10 mouse cellular contexts compared by ENCODE assay signal in genomic region chr9:66322010-66322931, GRCm38 (mm10). TPM values are rescaled to one million over a fixed set of nuclear protein-coding genes. Genes with fewer than 3 reads are reported as not detected.
A peak's percentile ranks its signal among the peaks of the same experiment; 100 is the strongest.
DNase-seq lines count a peak whose midpoint lies in the region; ATAC-seq and TF ChIP-seq lines count a peak whose summit lies in the region.
"Had no signal": no experiment of that assay in that cellular context is flagged by ENCODE, and none has a peak within 500 bp of the region (broad histone marks: within the 10 kb centered on the region; RNA-seq: fewer than 3 reads in every experiment).

No protein-coding gene starts in this region.

- no peak overlapping the region for H3K27ac ChIP-seq in midbrain, postnatal 0 days (ENCODE audit: low read depth, low read length)
- H3K27ac ChIP-seq in midbrain, embryonic 13.5 days = no peak overlapping the region
- no peak overlapping the region for H3K27ac ChIP-seq in midbrain, embryonic 11.5 days (ENCODE audit: low read depth, low read length)
- H3K27ac ChIP-seq: hindbrain, embryonic 15.5 days; liver, embryonic 13.5 days had no signal

- H3K9me3 ChIP-seq in midbrain, postnatal 0 days (ENCODE audit: low read length) = no peaks in the 10 kb centered on the region
- H3K9me3 ChIP-seq in midbrain, embryonic 13.5 days = no peaks in the 10 kb centered on the region
- H3K9me3 ChIP-seq in midbrain, embryonic 11.5 days (ENCODE audit: control insufficient read depth, low read length) = no peaks in the 10 kb centered on the region
- H3K9me3 ChIP-seq: hindbrain, embryonic 15.5 days; liver, embryonic 13.5 days had no signal

- no peaks in the 10 kb centered on the region for H3K4me1 ChIP-seq in midbrain, postnatal 0 days (ENCODE audit: insufficient read depth, low read length)
- no peaks in the 10 kb centered on the region for H3K4me1 ChIP-seq in midbrain, embryonic 13.5 days (replicated peaks)
- H3K4me1 ChIP-seq in midbrain, embryonic 11.5 days (ENCODE audit: control insufficient read depth, insufficient read depth, low read length) = no peaks in the 10 kb centered on the region
- H3K4me1 ChIP-seq: hindbrain, embryonic 15.5 days had no signal

- peak; percentile 17 for DNase-seq in adrenal gland, adult 2 months
- no peak for DNase-seq in adrenal gland, adult (ENCODE audit: inconsistent age in 2 of 2, low spot score in 1 of 2)
- DNase-seq in midbrain, postnatal 0 days (ENCODE audit: low spot score) = peak; percentile 63
- peak; percentile 87 to 92 for DNase-seq in kidney, postnatal 36 days
- DNase-seq in midbrain, embryonic 11.5 days (ENCODE audit: low spot score, missing footprints) = no peak
- DNase-seq in retina, postnatal 1 day = no peak
- DNase-seq in lung, adult 18-20 months = no peak
- DNase-seq: liver, embryonic 13.5 days had no signal

- WGBS in midbrain, postnatal 0 days = 83% methylated on average over 7 of the region's 7 CpGs
- WGBS in midbrain, embryonic 13.5 days = 87% methylated on average over 7 of the region's 7 CpGs
- WGBS in midbrain, embryonic 11.5 days = 87% methylated on average over 7 of the region's 7 CpGs

- no peak for TF ChIP-seq CTCF in midbrain, postnatal 0 days (IDR thresholded peaks at IDR 0.05)

- H3K36me3 ChIP-seq in midbrain, postnatal 0 days (ENCODE audit: insufficient read depth, low read length) = no peaks in the 10 kb centered on the region
- H3K36me3 ChIP-seq in midbrain, embryonic 13.5 days = no peaks in the 10 kb centered on the region
- no peaks in the 10 kb centered on the region for H3K36me3 ChIP-seq in midbrain, embryonic 11.5 days (ENCODE audit: control insufficient read depth, insufficient read depth, low read length)
- H3K36me3 ChIP-seq: hindbrain, embryonic 15.5 days; liver, embryonic 13.5 days had no signal

- no peak overlapping the region for H3K4me3 ChIP-seq in midbrain, postnatal 0 days (ENCODE audit: low read depth, low read length)
- H3K4me3 ChIP-seq in midbrain, embryonic 13.5 days (replicated peaks) = no peak overlapping the region
- no peak overlapping the region for H3K4me3 ChIP-seq in midbrain, embryonic 11.5 days (ENCODE audit: low read depth, low read length)
- H3K4me3 ChIP-seq: hindbrain, embryonic 15.5 days; liver, embryonic 13.5 days had no signal

- no peak for ATAC-seq in midbrain, postnatal 0 days (ENCODE audit: low FRiP score)
- no peak for ATAC-seq in midbrain, embryonic 13.5 days
- ATAC-seq in midbrain, embryonic 11.5 days (ENCODE audit: low FRiP score) = no peak

- H3K27me3 ChIP-seq in midbrain, postnatal 0 days (ENCODE audit: insufficient read depth, low read length) = no peaks in the 10 kb centered on the region
- no peaks in the 10 kb centered on the region for H3K27me3 ChIP-seq in midbrain, embryonic 13.5 days
- H3K27me3 ChIP-seq in midbrain, embryonic 11.5 days (ENCODE audit: control insufficient read depth, insufficient read depth, low read length) = no peaks in the 10 kb centered on the region
- H3K27me3 ChIP-seq: hindbrain, embryonic 15.5 days; liver, embryonic 13.5 days had no signal

- no peak overlapping the region for H3K4me2 ChIP-seq in midbrain, postnatal 0 days (ENCODE audit: low read depth, low read length, poor library complexity, severe bottlenecking)
- no peak overlapping the region for H3K4me2 ChIP-seq in midbrain, embryonic 13.5 days (replicated peaks)
- H3K4me2 ChIP-seq in midbrain, embryonic 11.5 days = no peak overlapping the region
- H3K4me2 ChIP-seq: hindbrain, embryonic 15.5 days; liver, embryonic 13.5 days had no signal

- no peak overlapping the region for H3K9ac ChIP-seq in midbrain, postnatal 0 days (replicated peaks; ENCODE audit: low read length, poor library complexity, severe bottlenecking)
- H3K9ac ChIP-seq in midbrain, embryonic 13.5 days (replicated peaks) = no peak overlapping the region
- H3K9ac ChIP-seq in midbrain, embryonic 11.5 days (ENCODE audit: low read length) = no peak overlapping the region
- H3K9ac ChIP-seq: hindbrain, embryonic 15.5 days; liver, embryonic 13.5 days had no signal

RNA-seq across cellular contexts. Expression of gene Herc1, which starts 28.0 kb away (rescaled TPM):
- total RNA-seq in adrenal gland, adult 2 months (2021) = 10 to 100 TPM; 34.5 to 40.6 TPM
- polyA plus RNA-seq in adrenal gland, adult 2 months (2012; rRNA removed) = 6.0 and 7.9 TPM in 2 replicates
- total RNA-seq in midbrain, postnatal 0 days (2014; rRNA removed) = 114 and 124 TPM in 2 replicates
- 27.9 and 32.9 TPM in 2 replicates for polyA plus RNA-seq in midbrain, postnatal 0 days (2015; fragmentation: Nextera tagmentation; extraction: Ambion mirVana)
- 49.6 and 52.8 TPM in 2 replicates for polyA plus RNA-seq in midbrain, embryonic 13.5 days (2015; fragmentation: Nextera tagmentation; extraction: Ambion mirVana)
- 34.8 and 37.0 TPM in 2 replicates for polyA plus RNA-seq in midbrain, embryonic 11.5 days (2014; fragmentation: Nextera tagmentation; extraction: Ambion mirVana)

Comparison
In these comparisons a context has a peak if more than half of its experiments do, and no peak if none do; other contexts are left out.
1. DNase-seq: peak in adrenal gland, adult 2 months (single experiment), midbrain, postnatal 0 days (single experiment) and kidney, postnatal 36 days (2 of 2); none in adrenal gland, adult (0 of 2), midbrain, embryonic 11.5 days (single experiment), retina, postnatal 1 day (single experiment) and lung, adult 18-20 months (0 of 2).